Mouse (Mus musculus) heart, postnatal 0 days (tissue): Measurements from ENCODE around the gene Raver1. TPM values are rescaled to one million over a fixed set of nuclear protein-coding genes. Genes with fewer than 3 reads are reported as not detected.
"Not testable (repeated sequence)": the region's sequence is repeated elsewhere in the genome, so short reads cannot be mapped to it uniquely, and the experiment has no call there.

ENCODE experiments used
- ATAC-seq: fragments of 200-750 bp; cut with Nextera tagmentation; 2 replicates; pipeline ENCODE4 v1.8.0; 2017; ENCODE audit warnings: low read depth, moderate number of reproducible peaks, moderate library complexity; ENCODE audit not compliant: insufficient read depth
- DNase-seq: peaks from one replicate; pipeline ENCODE4 v3.0.0-alpha.2; 2016; ENCODE audit warnings: low spot score
- H3K27ac ChIP-seq: fragments of 300-500 bp; sonication (generic); 2 replicates; pipeline ENCODE4 v1.5.1; 2014; ENCODE audit warnings: low read depth, mild to moderate bottlenecking
- H3K27me3 ChIP-seq: fragments of 300-500 bp; sonication (generic); 2 replicates; pipeline ENCODE4 v1.6.1; 2014; ENCODE audit warnings: low read length, mixed read lengths; ENCODE audit not compliant: control insufficient read depth, insufficient read depth
- H3K36me3 ChIP-seq: fragments of 300-500 bp; sonication (generic); replicated peaks from 2 replicates; pipeline ENCODE4 v1.6.1; 2014; ENCODE audit warnings: low read length, mixed read lengths; ENCODE audit not compliant: control insufficient read depth, insufficient read depth
- H3K4me1 ChIP-seq: fragments of 300-500 bp; sonication (generic); 2 replicates; pipeline ENCODE4 v1.6.1; 2014; ENCODE audit warnings: antibody characterized with exemption; ENCODE audit not compliant: control insufficient read depth, insufficient read depth
- H3K4me2 ChIP-seq: fragments of 300-500 bp; sonication (generic); 2 replicates; pipeline ENCODE4 v1.6.1; 2014; ENCODE audit warnings: low read depth, mild to moderate bottlenecking, low read length, moderate library complexity
- H3K4me3 ChIP-seq: fragments of 300-500 bp; sonication (generic); 2 replicates; pipeline ENCODE4 v1.5.1; 2014; ENCODE audit warnings: low read depth, low read length
- H3K9ac ChIP-seq: fragments of 300-500 bp; sonication (generic); replicated peaks from 2 replicates; pipeline ENCODE4 v1.6.1; 2014; ENCODE audit warnings: low read depth, low read length, mixed read lengths
- H3K9me3 ChIP-seq: fragments of 300-500 bp; sonication (generic); replicated peaks from 2 replicates; pipeline ENCODE4 v1.6.1; 2016; ENCODE audit warnings: low read length; ENCODE audit not compliant: control insufficient read depth
- CTCF ChIP-seq: IDR thresholded peaks from 2 replicates; pipeline ENCODE4 v1.5.1; 2016; ENCODE audit warnings: antibody characterized with exemption, control low read depth, low read depth
- EP300 ChIP-seq: IDR thresholded peaks from 2 replicates; pipeline ENCODE4 v1.6.1; 2016; ENCODE audit warnings: antibody characterized with exemption, low read depth
- WGBS: fragments of 180-500 bp; shearing (Covaris S2); extraction: QIAGEN DNeasy Blood & Tissue Kit; methylation state at CpG from one replicate; pipeline ENCODE4 v1.1.7; 2014; 5-methylcytosine and 5-hydroxymethylcytosine counted together
- polyA plus RNA-seq: library from polyadenylated mRNA; unstranded; fragments of >200 nt; fragmentation: Nextera tagmentation; extraction: Ambion mirVana; gene quantifications from 2 replicates; pipeline ENCODE4 v1.2.1, GENCODE M21; 2015
- total RNA-seq: library from RNA; depleted of rRNA; stranded (reverse); fragments of >200 nt; gene quantifications from 2 replicates; pipeline ENCODE4 v1.2.3, GENCODE M21; 2014; ENCODE audit warnings: low replicate concordance

The Raver1 gene
- total and polyA plus RNA-seq, 2 experiments from 2014 or later: 15.5 to 40.8 TPM

DNA sequence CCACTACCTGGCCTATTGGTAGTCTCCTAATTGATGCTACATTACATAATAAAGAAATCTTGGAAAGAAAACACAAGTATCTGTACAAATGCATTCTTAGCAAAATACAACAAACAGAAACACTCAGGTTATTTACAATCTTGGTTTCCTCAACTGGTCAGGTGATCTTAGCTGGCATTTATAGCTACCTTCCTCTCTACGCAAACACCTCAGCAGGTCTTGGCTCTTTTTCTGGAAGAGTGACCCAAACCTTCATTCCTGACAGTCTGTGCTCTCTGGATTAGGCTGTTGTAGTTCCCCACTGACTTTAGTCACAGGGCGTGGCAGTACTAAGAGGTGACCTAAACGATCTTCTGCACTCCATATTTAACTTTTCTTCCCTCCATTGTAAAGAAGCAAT lies 46.6 kb downstream of the Raver1 start:
- Histone ChIP-seq H3K4me3 (no peak overlapping the region), H3K27ac (no peak overlapping the region), H3K27me3 (no peaks in the 10 kb centered on the region), H3K36me3 (no peaks in the 10 kb centered on the region), H3K9me3 (no peaks in the 10 kb centered on the region), H3K4me1 (no peaks in the 10 kb centered on the region), H3K4me2 (no peak overlapping the region), H3K9ac (no peak overlapping the region)
- WGBS: 60% methylated on average over 3 of the region's 3 CpGs
- DNase-seq: no peak
- no peak for TF ChIP-seq EP300
- no peak for TF ChIP-seq CTCF
- ATAC-seq: no peak

GRCm38 (mm10) chr9:21044785-21045184 lies 47.0 kb downstream of the Raver1 start:
- H3K27ac ChIP-seq, H3K4me1 ChIP-seq, H3K4me3 ChIP-seq, H3K27me3 ChIP-seq, ATAC-seq, H3K9ac ChIP-seq, H3K36me3 ChIP-seq, H3K9me3 ChIP-seq, DNase-seq, H3K4me2 ChIP-seq: not testable (repeated sequence)
- WGBS: 57% methylated on average over 1 of the region's 1 CpGs

DNA sequence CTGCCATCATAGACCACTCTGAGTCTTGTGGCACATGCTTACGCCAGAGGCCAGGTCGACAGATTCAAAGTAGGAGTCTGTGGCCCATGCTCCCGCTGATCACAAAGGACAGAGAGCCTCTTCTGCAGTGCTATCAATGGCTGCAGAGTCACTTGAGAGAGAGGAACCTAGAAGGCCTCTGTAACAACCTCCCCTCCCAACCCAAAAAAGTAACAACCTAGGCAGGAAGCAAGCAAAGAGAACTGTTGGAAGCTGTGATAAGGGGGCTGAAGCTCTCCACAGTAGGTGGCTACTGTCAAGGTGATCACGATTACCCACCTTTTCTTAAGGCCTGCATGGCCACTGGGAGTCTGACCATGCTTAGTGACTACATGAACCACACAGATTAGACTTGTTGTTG lies 48.2 kb downstream of the Raver1 start:
- no peaks in the 10 kb centered on the region for H3K9me3 ChIP-seq
- H3K9ac ChIP-seq: no peak overlapping the region
- 75% methylated on average over 4 of the region's 4 CpGs for WGBS
- H3K27me3 ChIP-seq: peaks cover 9% of the 10 kb centered on the region; the same call in 1 of the 2 replicates
- ATAC-seq (no peak), DNase-seq (no peak)
- no peak overlapping the region for H3K4me3 ChIP-seq
- no peak overlapping the region for H3K4me2 ChIP-seq
- no peaks in the 10 kb centered on the region for H3K4me1 ChIP-seq
- no peaks in the 10 kb centered on the region for H3K36me3 ChIP-seq
- H3K27ac ChIP-seq: no peak overlapping the region
- no peak for TF ChIP-seq EP300
- TF ChIP-seq CTCF: no peak

GRCm38 (mm10) chr9:21041308-21041707 lies 50.5 kb downstream of the Raver1 start:
- H3K4me2 ChIP-seq: no peak overlapping the region
- WGBS: 43% methylated on average over 4 of the region's 4 CpGs
- H3K36me3 ChIP-seq: no peaks in the 10 kb centered on the region
- peaks cover 15% of the 10 kb centered on the region; the same call in 1 of the 2 replicates for H3K4me1 ChIP-seq
- ATAC-seq (no peak), DNase-seq (no peak)
- no peak overlapping the region for H3K4me3 ChIP-seq
- H3K27ac ChIP-seq: no peak overlapping the region
- no peaks in the 10 kb centered on the region for H3K9me3 ChIP-seq
- no peak for TF ChIP-seq CTCF
- TF ChIP-seq EP300: no peak
- H3K9ac ChIP-seq: no peak overlapping the region
- H3K27me3 ChIP-seq: peaks cover 30% of the 10 kb centered on the region

GRCm38 (mm10) chr9:21039779-21040178 lies 52.0 kb downstream of the Raver1 start:
- Histone ChIP-seq H3K4me3 (no peak overlapping the region), H3K36me3 (no peaks in the 10 kb centered on the region), H3K4me1 (peaks cover 15% of the 10 kb centered on the region; the same call in 1 of the 2 replicates), H3K27ac (no peak overlapping the region), H3K9me3 (no peaks in the 10 kb centered on the region), H3K9ac (no peak overlapping the region), H3K27me3 (peaks cover 45% of the 10 kb centered on the region), H3K4me2 (no peak overlapping the region)
- DNase-seq (no peak), ATAC-seq (no peak)
- no peak for TF ChIP-seq CTCF
- no peak for TF ChIP-seq EP300
- 79% methylated on average over 3 of the region's 3 CpGs for whole genome bisulfite sequencing

DNA sequence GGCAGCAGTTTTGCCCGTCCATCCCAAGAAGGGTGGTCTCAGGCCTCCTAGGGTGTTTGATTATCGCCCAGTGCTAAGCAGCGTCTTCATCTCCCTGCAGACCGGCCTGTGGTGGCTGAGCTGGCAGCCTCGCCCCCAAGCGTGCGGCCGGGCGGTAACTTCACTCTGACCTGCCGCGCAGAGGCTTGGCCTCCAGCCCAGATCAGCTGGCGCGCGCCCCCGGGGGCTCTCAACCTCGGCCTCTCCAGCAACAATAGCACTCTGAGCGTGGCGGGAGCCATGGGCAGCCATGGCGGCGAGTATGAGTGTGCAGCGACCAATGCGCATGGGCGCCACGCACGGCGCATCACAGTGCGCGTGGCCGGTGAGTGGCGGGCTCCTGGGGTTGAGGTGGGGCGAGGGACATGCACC lies 54.3 kb downstream of the Raver1 start:
- peak overlapping the region; percentile 66 for H3K4me2 ChIP-seq
- H3K4me1 ChIP-seq: peaks cover 25% of the 10 kb centered on the region; the same call in 1 of the 2 replicates
- TF ChIP-seq EP300: no peak
- TF ChIP-seq CTCF: no peak
- WGBS: 2% methylated on average over 31 of the region's 31 CpGs
- peak; percentile 62 for ATAC-seq
- H3K27me3 ChIP-seq: peaks cover 67% of the 10 kb centered on the region
- H3K36me3 ChIP-seq: no peaks in the 10 kb centered on the region
- H3K27ac ChIP-seq: no peak overlapping the region
- no peaks in the 10 kb centered on the region for H3K9me3 ChIP-seq
- peak overlapping the region; percentile 41 for H3K4me3 ChIP-seq
- 0 out of 2 replicates have a peak overlapping the region, but pooled peaks have one; percentile 16 for H3K9ac ChIP-seq
- peak; percentile 62 for DNase-seq
